ENCODE assay signal across 12 mouse cellular contexts in genomic region chr2:75823736-75824135, GRCm38 (mm10). TPM values are rescaled to one million over a fixed set of nuclear protein-coding genes. Genes with fewer than 3 reads are reported as not detected.
DNase-seq lines count a peak whose midpoint lies in the region; ATAC-seq and TF ChIP-seq lines count a peak whose summit lies in the region.
"Had no signal": no experiment of that assay in that cellular context is flagged by ENCODE, and none has a peak within 500 bp of the region (broad histone marks: within the 10 kb centered on the region; RNA-seq: fewer than 3 reads in every experiment).

No protein-coding gene starts in this region.

- peak; percentile 52 for DNase-seq in CD4-positive, CD25-positive, alpha-beta regulatory T cell, adult 2 months (ENCODE audit: low read depth, low spot score)
- peak; percentile 41 for DNase-seq in T-cell, adult 2 months (ENCODE audit: low spot score)
- peak; percentile 63 for DNase-seq in thymus, adult 2 months
- no peak for DNase-seq in adrenal gland, postnatal 4 days (ENCODE audit: low spot score in 2 of 2)
- no peak for DNase-seq in right cerebral cortex, postnatal 14 days
- no peak for DNase-seq in gastrocnemius, postnatal 10 days
- DNase-seq: cerebellum, postnatal 25 days; kidney, adult 18-20 months; lung, embryonic 14.5 days had no signal

- no peak overlapping the region for H3K9ac ChIP-seq in liver, embryonic 15.5 days
- H3K9ac ChIP-seq: lung, embryonic 14.5 days had no signal

- 17% methylated on average over 7 of the region's 7 CpGs for WGBS in liver, embryonic 15.5 days (ENCODE audit: insufficient replicate concordance)
- WGBS in thymus, adult 2 months = 5% methylated on average over 7 of the region's 7 CpGs

- TF ChIP-seq CTCF in thymus, adult 2 months (IDR thresholded peaks at IDR 0.05; ENCODE audit: borderline replicate concordance, control insufficient read depth, extremely low read depth, insufficient read depth, low read length, poor library complexity) = no peak

- H3K4me1 ChIP-seq in liver, embryonic 15.5 days (replicated peaks) = no peaks in the 10 kb centered on the region
- peaks cover 15% of the 10 kb centered on the region for H3K4me1 ChIP-seq in thymus, adult 2 months (replicated peaks; ENCODE audit: control insufficient read depth, insufficient read depth, low read length)

- peak overlapping the region; percentile 48; the same call in 1 of the 2 replicates for H3K27ac ChIP-seq in liver, embryonic 15.5 days (replicated peaks)
- H3K27ac ChIP-seq in thymus, adult 2 months (ENCODE audit: control insufficient read depth, insufficient read depth, low read length) = peak overlapping the region; percentile 82

- no peaks in the 10 kb centered on the region for H3K9me3 ChIP-seq in liver, embryonic 15.5 days (replicated peaks)

- ATAC-seq in liver, embryonic 15.5 days (ENCODE audit: insufficient read depth) = no peak
- ATAC-seq: midbrain, embryonic 16.5 days had no signal

- no peaks in the 10 kb centered on the region for H3K36me3 ChIP-seq in liver, embryonic 15.5 days (replicated peaks)
- no peaks in the 10 kb centered on the region for H3K36me3 ChIP-seq in thymus, adult 2 months (ENCODE audit: control insufficient read depth, insufficient read depth, low read length)

- H3K4me2 ChIP-seq in liver, embryonic 15.5 days = no peak overlapping the region; the same call in 1 of the 2 replicates
- H3K4me2 ChIP-seq: lung, embryonic 14.5 days had no signal

- H3K27me3 ChIP-seq in liver, embryonic 15.5 days = no peaks in the 10 kb centered on the region
- no peaks in the 10 kb centered on the region for H3K27me3 ChIP-seq in thymus, adult 2 months (ENCODE audit: control insufficient read depth, insufficient read depth, low read length)

- TF ChIP-seq POLR2A in thymus, adult 2 months (IDR thresholded peaks at IDR 0.05; ENCODE audit: control insufficient read depth, extremely low read depth, insufficient read depth, low read length, poor library complexity) = no peak

- no peak overlapping the region for H3K4me3 ChIP-seq in liver, embryonic 15.5 days (replicated peaks)
- H3K4me3 ChIP-seq in thymus, adult 2 months (ENCODE audit: control insufficient read depth, insufficient read depth, low read length) = no peak overlapping the region
- H3K4me3 ChIP-seq: erythroblast, embryonic 14.5 days had no signal

RNA-seq across cellular contexts. Expression of gene Agps, which starts 8.2 kb away (rescaled TPM):
- 14.3 and 14.8 TPM in 2 replicates for polyA plus RNA-seq in liver, embryonic 15.5 days (2015; fragmentation: Nextera tagmentation; extraction: Ambion mirVana)
- 9.8 and 10.2 TPM in 2 replicates for polyA plus RNA-seq in thymus, adult 2 months (2012; rRNA removed)
- 10 to 100 TPM; 39.0 to 52.5 TPM for total RNA-seq in adrenal gland, postnatal 4 days (2021)
- total RNA-seq in gastrocnemius, postnatal 10 days (2021) = 10 to 100 TPM; 27.5 to 30.3 TPM

Comparison
In these comparisons a context has a peak if more than half of its experiments do, and no peak if none do; other contexts are left out.
1. DNase-seq: peak in CD4-positive, CD25-positive, alpha-beta regulatory T cell, adult 2 months (single experiment), T-cell, adult 2 months (single experiment) and thymus, adult 2 months (single experiment); none in adrenal gland, postnatal 4 days (0 of 2), right cerebral cortex, postnatal 14 days (single experiment) and gastrocnemius, postnatal 10 days (single experiment).